Comparison of ENCODE assay signal across 22 mouse cellular contexts in genomic region chr2:108083911-108084310, GRCm38 (mm10).
A peak's percentile ranks its signal among the peaks of the same experiment; 100 is the strongest.
DNase-seq lines count a peak whose midpoint lies in the region; TF ChIP-seq lines count a peak whose summit lies in the region.
"Had no signal": no experiment of that assay in that cellular context is flagged by ENCODE, and none has a peak within 500 bp of the region (broad histone marks: within the 10 kb centered on the region; RNA-seq: fewer than 3 reads in every experiment).

No protein-coding gene starts in this region.

- peak overlapping the region; percentile 76 for H3K27ac ChIP-seq in layer of hippocampus, adult 2 months
- H3K27ac ChIP-seq: forebrain, embryonic 12.5 days; forebrain, embryonic 15.5 days; heart, embryonic 15.5 days; hindbrain, embryonic 14.5 days; hindbrain, postnatal 0 days had no signal

- peak; percentile 31 for DNase-seq in layer of hippocampus, adult 11-12 months (ENCODE audit: low spot score)
- no peak for DNase-seq in layer of hippocampus, postnatal 25 days (ENCODE audit: extremely low spot score in 1 of 2, low spot score in 1 of 2)
- DNase-seq in right cerebral cortex, adult 18-20 months = peak; percentile 10
- DNase-seq in right cerebral cortex, postnatal 14 days = no peak
- peak; percentile 37 to 50 for DNase-seq in layer of hippocampus, adult 2 months (ENCODE audit: low spot score in 2 of 2)
- peak; percentile 69 for DNase-seq in layer of hippocampus, adult 9-11 months
- DNase-seq in adrenal gland, postnatal 25 days = no peak
- DNase-seq in thymus, postnatal 0 days (ENCODE audit: low spot score) = no peak
- DNase-seq: adrenal gland, postnatal 10 days; cerebellum, adult 11-12 months; cerebellum, adult 8-10 months; cerebellum, postnatal 10 days; gastrocnemius, postnatal 25 days; heart, adult 18-20 months; heart, postnatal 14 days; heart, postnatal 4 days had no signal

- TF ChIP-seq CTCF in layer of hippocampus, adult 2 months (conservative IDR thresholded peaks at IDR 0.05) = no peak

- no peak overlapping the region for H3K4me3 ChIP-seq in layer of hippocampus, adult 2 months
- H3K4me3 ChIP-seq: forebrain, embryonic 12.5 days; forebrain, embryonic 15.5 days; heart, embryonic 12.5 days; heart, embryonic 15.5 days had no signal

Comparison
In these comparisons a context has a peak if more than half of its experiments do, and no peak if none do; other contexts are left out.
1. DNase-seq: peak in layer of hippocampus, adult 11-12 months (single experiment), right cerebral cortex, adult 18-20 months (single experiment), layer of hippocampus, adult 2 months (2 of 2) and layer of hippocampus, adult 9-11 months (single experiment); none in layer of hippocampus, postnatal 25 days (0 of 2), right cerebral cortex, postnatal 14 days (single experiment), adrenal gland, postnatal 25 days (single experiment) and thymus, postnatal 0 days (single experiment).